Mouse (Mus musculus): Measurements from ENCODE around the gene Cfap58. TPM values are rescaled to one million over a fixed set of nuclear protein-coding genes. Genes with fewer than 3 reads are reported as not detected.

Gene Cfap58
- total RNA-seq, 4 experiments from 2014 or later, result 0.22 to 0.61 (median 0.51) TPM

DNA sequence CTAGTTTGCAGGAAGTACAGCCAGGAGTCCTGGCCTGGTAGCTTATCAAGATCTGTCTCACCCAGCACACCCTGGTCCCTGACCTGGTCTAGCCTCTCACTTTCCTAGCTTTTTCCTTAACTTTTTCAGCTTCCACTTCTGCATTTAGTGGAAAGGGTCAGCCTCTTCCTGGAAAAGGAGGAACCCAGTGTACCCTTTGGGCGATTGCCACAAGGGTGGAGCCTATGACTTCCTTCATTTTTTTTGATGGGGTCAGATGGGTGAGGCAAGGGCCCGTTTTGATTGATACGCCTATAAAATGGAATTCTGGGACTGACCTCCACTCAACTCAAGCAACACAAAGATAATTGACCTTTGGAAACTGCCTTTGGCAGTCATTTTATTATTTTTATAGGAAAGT lies 111.9 kb downstream of the Cfap58 start:
- DNase-seq (ENCODE audit: low spot score in 2 of 2), result no peak

DNA sequence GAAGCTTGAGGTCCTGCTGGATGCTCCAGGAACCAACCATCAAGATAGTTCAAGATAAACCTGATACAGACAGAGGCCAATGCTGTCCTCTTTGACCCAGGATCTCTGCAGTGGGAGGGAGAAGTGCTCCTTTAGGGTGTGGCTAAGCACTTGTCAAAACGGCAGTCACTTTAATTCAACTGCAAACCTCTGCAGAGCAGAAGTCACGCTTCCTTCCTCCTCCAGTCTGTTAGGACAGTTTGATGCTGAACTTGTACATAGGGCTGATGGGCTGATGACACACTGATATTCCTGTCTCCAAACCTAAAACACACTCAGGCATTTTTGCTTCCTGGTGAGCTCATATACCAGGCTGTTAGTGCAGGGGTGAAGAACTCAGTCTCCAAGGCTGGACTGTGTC lies 125.8 kb downstream of the Cfap58 start:
- DNase-seq (ENCODE audit: low spot score in 2 of 2), result no peak

GRCm38 (mm10) chr19:48079718-48080117 lies 142.2 kb downstream of the Cfap58 start:
- no peak for DNase-seq (ENCODE audit: low spot score in 2 of 2)

DNA sequence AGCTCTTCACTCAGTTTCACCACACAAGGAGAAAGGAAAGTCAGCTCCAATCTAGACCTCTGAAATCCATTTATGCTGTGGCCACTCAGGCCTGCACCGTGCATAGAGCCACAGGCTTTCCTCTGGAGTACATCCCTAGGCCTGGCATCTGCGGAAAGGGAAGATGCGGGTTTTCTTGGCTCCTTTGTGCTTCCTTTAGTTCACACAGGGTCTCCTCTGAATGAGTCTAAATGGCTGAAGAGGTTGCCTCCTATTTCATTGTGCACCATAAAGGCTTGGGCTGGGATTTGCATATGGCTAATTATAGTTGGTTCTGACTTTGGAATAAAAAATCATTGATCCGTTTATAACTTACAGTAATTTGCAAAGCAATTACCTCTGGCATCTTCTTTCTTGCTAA lies 144.0 kb downstream of the Cfap58 start:
- no peak for DNase-seq (ENCODE audit: low spot score in 2 of 2)

Small RNA genes within 50 kb of the gene (microRNA-seq; reads per million reads assigned to microRNA genes)
- gene Gm22240, result 0 reads per million in 2 experiments

Other genes starting within 250 kb of the Cfap58 start
- under 1 TPM in 1 of 4 experiments, not detected in 3; 0.17 TPM for gene Col17a1, start 245.6 kb upstream of the Cfap58 start, total RNA-seq (2022)
- gene Sfr1, start 206.0 kb upstream of the Cfap58 start, total RNA-seq (2022), result 100 to 1,000 TPM in 1 of 4 experiments, 10 to 100 TPM in 3; 89.0 to 103 (median 98.2) TPM
- gene Gsto1, start 82.7 kb upstream of the Cfap58 start, total RNA-seq (2022), result 10 to 100 TPM; 49.8 to 60.2 (median 56.1) TPM
- 1 to 10 TPM; 2.2 to 4.1 (median 2.9) TPM for gene Gsto2, start 72.1 kb upstream of the Cfap58 start, total RNA-seq (2022)
- gene Cfap43, start 18.4 kb upstream of the Cfap58 start, total RNA-seq (2022), result 1 to 10 TPM in 3 of 4 experiments, under 1 TPM in 1; 0.77 to 2.8 (median 1.7) TPM
- gene Itprip, start 18.4 kb upstream of the Cfap58 start, total RNA-seq (2022), result 1 to 10 TPM; 1.3 to 2.6 (median 1.8) TPM